Mouse (Mus musculus) heart, postnatal 0 days (tissue): Measurements from ENCODE around the gene Ins2. TPM values are rescaled to one million over a fixed set of nuclear protein-coding genes. Genes with fewer than 3 reads are reported as not detected.

Experiments used
- ATAC-seq: fragments of 200-750 bp; cut with Nextera tagmentation; 2 replicates; pipeline ENCODE4 v1.8.0; 2017; ENCODE audit warnings: low read depth, moderate number of reproducible peaks, moderate library complexity; ENCODE audit not compliant: insufficient read depth
- DNase-seq: peaks from one replicate; pipeline ENCODE4 v3.0.0-alpha.2; 2016; ENCODE audit warnings: low spot score
- H3K27ac ChIP-seq: fragments of 300-500 bp; sonication (generic); 2 replicates; pipeline ENCODE4 v1.5.1; 2014; ENCODE audit warnings: low read depth, mild to moderate bottlenecking
- H3K27me3 ChIP-seq: fragments of 300-500 bp; sonication (generic); 2 replicates; pipeline ENCODE4 v1.6.1; 2014; ENCODE audit warnings: low read length, mixed read lengths; ENCODE audit not compliant: control insufficient read depth, insufficient read depth
- H3K36me3 ChIP-seq: fragments of 300-500 bp; sonication (generic); replicated peaks from 2 replicates; pipeline ENCODE4 v1.6.1; 2014; ENCODE audit warnings: low read length, mixed read lengths; ENCODE audit not compliant: control insufficient read depth, insufficient read depth
- H3K4me1 ChIP-seq: fragments of 300-500 bp; sonication (generic); 2 replicates; pipeline ENCODE4 v1.6.1; 2014; ENCODE audit warnings: antibody characterized with exemption; ENCODE audit not compliant: control insufficient read depth, insufficient read depth
- H3K4me2 ChIP-seq: fragments of 300-500 bp; sonication (generic); 2 replicates; pipeline ENCODE4 v1.6.1; 2014; ENCODE audit warnings: low read depth, mild to moderate bottlenecking, low read length, moderate library complexity
- H3K4me3 ChIP-seq: fragments of 300-500 bp; sonication (generic); 2 replicates; pipeline ENCODE4 v1.5.1; 2014; ENCODE audit warnings: low read depth, low read length
- H3K9ac ChIP-seq: fragments of 300-500 bp; sonication (generic); replicated peaks from 2 replicates; pipeline ENCODE4 v1.6.1; 2014; ENCODE audit warnings: low read depth, low read length, mixed read lengths
- H3K9me3 ChIP-seq: fragments of 300-500 bp; sonication (generic); replicated peaks from 2 replicates; pipeline ENCODE4 v1.6.1; 2016; ENCODE audit warnings: low read length; ENCODE audit not compliant: control insufficient read depth
- CTCF ChIP-seq: IDR thresholded peaks from 2 replicates; pipeline ENCODE4 v1.5.1; 2016; ENCODE audit warnings: antibody characterized with exemption, control low read depth, low read depth
- EP300 ChIP-seq: IDR thresholded peaks from 2 replicates; pipeline ENCODE4 v1.6.1; 2016; ENCODE audit warnings: antibody characterized with exemption, low read depth
- WGBS: fragments of 180-500 bp; shearing (Covaris S2); extraction: QIAGEN DNeasy Blood & Tissue Kit; methylation state at CpG from one replicate; pipeline ENCODE4 v1.1.7; 2014; 5-methylcytosine and 5-hydroxymethylcytosine counted together
- polyA plus RNA-seq: library from polyadenylated mRNA; unstranded; fragments of >200 nt; fragmentation: Nextera tagmentation; extraction: Ambion mirVana; gene quantifications from 2 replicates; pipeline ENCODE4 v1.2.1, GENCODE M21; 2015
- total RNA-seq: library from RNA; depleted of rRNA; stranded (reverse); fragments of >200 nt; gene quantifications from 2 replicates; pipeline ENCODE4 v1.2.3, GENCODE M21; 2014; ENCODE audit warnings: low replicate concordance

Gene Ins2
- total and polyA plus RNA-seq, 2 experiments from 2014 or later, result 0.85 TPM; not detected in 1

DNA sequence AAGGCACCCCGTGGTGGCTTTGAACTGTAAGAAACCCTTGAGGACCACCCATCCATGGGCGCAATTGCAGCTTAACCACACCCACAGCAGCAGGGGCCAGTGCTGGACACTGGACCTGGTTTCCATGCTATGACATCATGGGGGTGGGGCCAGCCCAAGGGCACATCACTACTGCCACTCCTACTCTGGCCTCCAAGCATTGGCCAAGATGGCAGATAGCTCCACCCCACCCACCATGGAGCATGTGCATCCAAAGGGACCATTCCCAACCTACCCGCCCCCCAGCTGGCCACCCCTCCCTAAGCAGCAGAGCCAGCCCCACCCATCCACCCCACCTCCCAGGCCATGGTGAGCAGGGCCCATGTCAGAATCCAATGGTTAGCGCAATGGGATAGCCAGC, 87.1 kb downstream of the Ins2 start:
- peak; percentile 39 for ATAC-seq
- Histone ChIP-seq H3K9ac (no peak overlapping the region), H3K27ac (no peak overlapping the region), H3K27me3 (peaks cover 67% of the 10 kb centered on the region), H3K4me1 (no peaks in the 10 kb centered on the region), H3K9me3 (no peaks in the 10 kb centered on the region), H3K36me3 (peaks cover 19% of the 10 kb centered on the region), H3K4me3 (peak overlapping the region; percentile 63), H3K4me2 (peak overlapping the region; percentile 73)
- peak; percentile 67 for DNase-seq
- TF ChIP-seq CTCF, result no peak
- no peak for TF ChIP-seq EP300
- WGBS, result 48% methylated on average over 4 of the region's 4 CpGs

DNA sequence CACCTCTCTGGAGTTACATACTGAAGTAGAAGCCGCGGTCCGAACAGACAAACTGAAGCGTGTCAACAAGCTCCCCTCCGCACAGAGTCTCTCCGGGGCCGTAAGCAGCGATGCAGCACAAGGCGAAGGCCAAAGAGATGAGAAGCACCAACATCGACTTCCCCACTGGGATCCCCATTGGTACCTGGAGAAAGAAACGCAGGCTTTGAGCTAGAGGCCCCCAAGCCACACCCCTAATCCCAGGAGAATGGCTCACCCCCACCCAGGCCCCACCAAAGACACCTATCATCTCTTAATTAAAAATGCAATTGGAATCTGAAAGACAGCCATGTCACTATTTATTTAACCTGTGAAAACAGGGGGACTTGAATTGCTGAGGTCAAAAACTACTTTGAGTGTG, 87.5 kb downstream of the Ins2 start:
- WGBS, result 18% methylated on average over 11 of the region's 11 CpGs
- Histone ChIP-seq H3K9ac (no peak overlapping the region), H3K36me3 (peaks cover 19% of the 10 kb centered on the region), H3K4me3 (peak overlapping the region; percentile 25), H3K4me1 (no peaks in the 10 kb centered on the region), H3K27ac (no peak overlapping the region), H3K9me3 (no peaks in the 10 kb centered on the region), H3K4me2 (peak overlapping the region; percentile 73), H3K27me3 (peaks cover 62% of the 10 kb centered on the region)
- TF ChIP-seq EP300 (no peak), CTCF (no peak)
- ATAC-seq (no peak), DNase-seq (no peak)

DNA sequence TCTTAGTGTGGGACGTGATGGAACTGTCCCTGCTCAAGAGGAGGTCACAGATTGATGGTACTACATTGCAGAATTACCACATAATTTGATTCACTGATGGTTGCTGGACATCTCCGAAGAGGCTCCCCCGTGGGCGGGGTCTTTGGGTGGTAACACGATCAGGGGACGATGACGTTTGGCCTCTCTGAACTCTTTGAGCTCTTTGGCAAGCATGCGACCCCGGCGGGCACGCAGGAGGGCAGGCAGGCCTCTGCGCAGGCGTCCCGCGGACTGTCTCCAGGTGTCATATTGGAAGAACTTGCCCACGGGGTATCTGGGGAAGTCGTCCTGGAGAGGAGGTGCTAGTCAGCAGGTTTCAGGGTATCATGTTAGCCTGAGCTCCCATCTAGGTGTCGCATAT, 89.5 kb downstream of the Ins2 start:
- Histone ChIP-seq H3K27ac (no peak overlapping the region), H3K9ac (no peak overlapping the region), H3K36me3 (peaks cover 19% of the 10 kb centered on the region), H3K27me3 (peaks cover 43% of the 10 kb centered on the region), H3K9me3 (no peaks in the 10 kb centered on the region), H3K4me1 (no peaks in the 10 kb centered on the region), H3K4me2 (no peak overlapping the region), H3K4me3 (no peak overlapping the region)
- DNase-seq, result no peak
- no peak for ATAC-seq
- no peak for TF ChIP-seq EP300
- no peak for TF ChIP-seq CTCF
- 28% methylated on average over 18 of the region's 18 CpGs for WGBS

DNA sequence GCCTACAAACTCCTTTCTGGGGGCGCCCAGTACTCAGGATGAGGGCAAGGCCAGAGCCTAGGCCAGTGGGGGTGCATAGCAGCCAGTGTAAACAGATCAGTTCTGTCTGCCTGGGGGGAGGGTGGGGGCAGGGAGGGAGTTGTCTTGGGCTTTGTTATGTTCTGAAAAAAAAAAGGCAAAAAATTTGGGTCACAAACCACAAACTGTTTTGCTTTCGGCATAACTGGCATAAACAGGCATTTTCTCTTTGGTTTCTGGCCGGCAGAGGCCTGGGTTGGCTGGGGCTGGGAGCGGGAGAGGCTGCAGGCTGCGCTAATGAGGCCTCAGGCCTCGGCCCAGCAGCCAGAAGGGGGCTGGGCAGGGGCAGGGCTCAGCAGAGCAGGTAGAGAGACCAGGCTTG, 96.5 kb downstream of the Ins2 start:
- Histone ChIP-seq H3K27ac (no peak overlapping the region), H3K27me3 (no peaks in the 10 kb centered on the region), H3K4me1 (0 out of 2 replicates have a peak, but pooled peaks cover 7% of the 10 kb centered on the region), H3K9ac (no peak overlapping the region), H3K4me3 (no peak overlapping the region), H3K4me2 (no peak overlapping the region), H3K9me3 (no peaks in the 10 kb centered on the region), H3K36me3 (no peaks in the 10 kb centered on the region)
- ATAC-seq (no peak), DNase-seq (no peak)
- WGBS, result 73% methylated on average over 6 of the region's 6 CpGs
- TF ChIP-seq EP300, result no peak
- no peak for TF ChIP-seq CTCF

DNA sequence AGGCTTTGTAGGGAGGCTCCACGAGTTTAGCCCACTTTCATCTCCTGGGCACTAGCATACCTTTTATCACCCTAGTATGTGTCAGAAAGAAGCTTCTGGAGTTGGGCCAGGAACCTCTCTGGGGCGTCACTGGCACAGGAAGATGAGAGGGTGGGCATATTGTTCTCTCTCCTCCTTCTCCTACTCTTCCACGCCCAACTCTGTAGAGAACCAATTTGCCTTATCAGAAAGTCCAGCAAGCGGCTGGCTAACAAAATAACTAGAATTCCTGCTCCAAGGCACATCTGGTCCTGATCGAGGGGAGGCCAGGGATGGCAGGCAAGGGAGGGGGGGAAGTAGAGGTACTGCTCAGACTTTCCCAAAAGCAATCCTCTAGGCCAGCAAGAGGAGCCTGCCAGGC, 98.1 kb downstream of the Ins2 start:
- Histone ChIP-seq H3K27me3 (no peaks in the 10 kb centered on the region), H3K9ac (no peak overlapping the region), H3K36me3 (no peaks in the 10 kb centered on the region), H3K9me3 (no peaks in the 10 kb centered on the region), H3K4me1 (0 out of 2 replicates have a peak, but pooled peaks cover 7% of the 10 kb centered on the region), H3K4me2 (0 out of 2 replicates have a peak overlapping the region, but pooled peaks have one; percentile 18), H3K27ac (peak overlapping the region; percentile 59), H3K4me3 (no peak overlapping the region)
- WGBS, result 5% methylated on average over 5 of the region's 5 CpGs
- peak; percentile 90 for DNase-seq
- TF ChIP-seq CTCF, result no peak
- TF ChIP-seq EP300, result no peak
- ATAC-seq, result peak; percentile 92

DNA sequence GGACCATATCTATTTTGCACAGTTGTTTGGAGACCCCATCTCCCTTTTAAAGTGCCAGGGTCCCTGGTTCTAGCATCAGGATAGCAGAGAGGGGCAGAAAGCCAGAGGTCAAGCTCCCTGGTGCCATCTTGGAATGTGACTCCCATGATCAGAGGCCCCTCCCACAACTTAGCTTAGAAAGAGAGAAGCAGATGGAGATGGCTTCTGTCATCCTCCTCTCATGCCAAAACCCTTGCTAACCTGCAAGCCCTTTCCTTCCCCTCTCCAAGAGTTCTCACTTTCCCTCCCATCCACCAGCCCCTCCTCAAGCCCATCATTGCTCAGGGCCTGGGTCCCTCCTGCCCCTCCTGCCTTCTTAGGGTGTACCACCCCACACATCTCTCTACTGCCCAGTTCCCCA, 107.0 kb downstream of the Ins2 start:
- no peak for TF ChIP-seq CTCF
- TF ChIP-seq EP300, result no peak
- Histone ChIP-seq H3K27ac (no peak overlapping the region), H3K4me1 (no peaks in the 10 kb centered on the region), H3K9ac (no peak overlapping the region), H3K4me3 (no peak overlapping the region), H3K4me2 (no peak overlapping the region), H3K9me3 (no peaks in the 10 kb centered on the region), H3K36me3 (no peaks in the 10 kb centered on the region), H3K27me3 (no peaks in the 10 kb centered on the region)
- ATAC-seq, result no peak
- no peak for DNase-seq
